Mouse (Mus musculus) intestine, embryonic 15.5 days (tissue): Measurements from ENCODE around the gene 1700019D03Rik. TPM values are rescaled to one million over a fixed set of nuclear protein-coding genes. Genes with fewer than 3 reads are reported as not detected.

Source experiments
- polyA plus RNA-seq: library from polyadenylated mRNA; unstranded; fragments of >200 nt; fragmentation: Nextera tagmentation; extraction: Ambion mirVana; gene quantifications from 2 replicates; pipeline ENCODE4 v1.2.1, GENCODE M21; 2015

1700019D03Rik gene
- polyA plus RNA-seq, 1 experiment from 2014 or later: 25.5 TPM

Other genes starting within 250 kb of the 1700019D03Rik start
- 11.6 and 16.8 TPM in 2 replicates for gene Inpp1, start 202.5 kb downstream of the 1700019D03Rik start, polyA plus RNA-seq
- 20.8 and 25.1 TPM in 2 replicates for gene Hibch, start 175.2 kb downstream of the 1700019D03Rik start, polyA plus RNA-seq
- 0.05 and 0.09 TPM in 2 replicates for gene Mstn, start 41.5 kb upstream of the 1700019D03Rik start, polyA plus RNA-seq
- gene 1700019A02Rik, start 167.5 kb upstream of the 1700019D03Rik start, polyA plus RNA-seq: not detected in 2 replicates